Mouse (Mus musculus) brain, embryonic 14.5 days (tissue): Measurements from ENCODE around the gene Wipf1. TPM values are rescaled to one million over a fixed set of nuclear protein-coding genes. Genes with fewer than 3 reads are reported as not detected.
A peak's percentile ranks its signal among the peaks of the same experiment; 100 is the strongest.

Experiments
- DNase-seq: peaks from one replicate; pipeline ENCODE4 v3.0.0-alpha.2; 2011; ENCODE audit warnings: low read depth
- CTCF ChIP-seq: fragments of 200-500 bp; IDR thresholded peaks from 2 replicates; pipeline ENCODE4 v1.5.1; 2012; ENCODE audit warnings: inconsistent platforms, mild to moderate bottlenecking, moderate library complexity, borderline replicate concordance; ENCODE audit not compliant: insufficient read depth, insufficient read length; ENCODE audit errors: extremely low read depth
- POLR2A ChIP-seq: fragments of 200-500 bp; IDR thresholded peaks from 2 replicates; pipeline ENCODE4 v1.6.1; 2012; ENCODE audit warnings: mild to moderate bottlenecking, inconsistent platforms, borderline replicate concordance; ENCODE audit not compliant: poor library complexity, insufficient read depth, insufficient read length, severe bottlenecking; ENCODE audit errors: extremely low read depth
- polyA plus RNA-seq: library from polyadenylated mRNA; depleted of rRNA; stranded (reverse); fragments of >200 nt; gene quantifications from 2 replicates; pipeline ENCODE4 v1.2.3, GENCODE M21; 2012

Gene Wipf1
- polyA plus RNA-seq, 1 experiment = 3.8 TPM

DNA sequence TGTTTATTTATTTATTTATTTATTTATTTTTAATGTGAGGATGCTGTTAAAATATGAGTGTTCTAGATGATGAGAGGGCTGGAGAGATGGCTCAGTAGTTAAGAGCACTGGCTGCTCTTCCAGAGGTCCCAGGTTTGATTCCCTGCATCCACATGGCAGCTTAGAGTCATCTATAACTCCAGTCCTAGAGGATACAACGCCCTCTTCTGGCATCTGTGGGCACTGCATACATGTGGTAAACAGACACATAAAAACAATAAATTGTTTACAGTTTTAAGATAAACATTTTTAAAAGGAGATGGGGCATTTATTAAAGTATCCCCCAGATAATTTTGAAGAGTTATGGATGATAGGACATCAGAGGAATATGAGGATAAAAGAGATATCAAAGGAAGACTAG lies 10.2 kb upstream of the Wipf1 start:
- DNase-seq = no peak
- TF ChIP-seq CTCF (no peak), POLR2A (no peak)

GRCm38 (mm10) chr2:73539141-73539540 lies 9.6 kb upstream of the Wipf1 start:
- DNase-seq = no peak
- no peak for TF ChIP-seq CTCF
- TF ChIP-seq POLR2A = no peak

GRCm38 (mm10) chr2:73538590-73538989 lies 9.1 kb upstream of the Wipf1 start:
- no peak for DNase-seq
- TF ChIP-seq CTCF (no peak), POLR2A (no peak)

- TF ChIP-seq POLR2A = no peak
- no peak for TF ChIP-seq CTCF
Observed at GRCm38 (mm10) chr2:73536091-73536783, 6.7 kb upstream of the Wipf1 start.

GRCm38 (mm10) chr2:73534720-73535119 lies 5.2 kb upstream of the Wipf1 start:
- no peak for DNase-seq
- no peak for TF ChIP-seq CTCF
- no peak for TF ChIP-seq POLR2A

More at GRCm38 (mm10) chr2:73536091-73536783, 6.7 kb upstream of the Wipf1 start:
- no peak for DNase-seq

DNA sequence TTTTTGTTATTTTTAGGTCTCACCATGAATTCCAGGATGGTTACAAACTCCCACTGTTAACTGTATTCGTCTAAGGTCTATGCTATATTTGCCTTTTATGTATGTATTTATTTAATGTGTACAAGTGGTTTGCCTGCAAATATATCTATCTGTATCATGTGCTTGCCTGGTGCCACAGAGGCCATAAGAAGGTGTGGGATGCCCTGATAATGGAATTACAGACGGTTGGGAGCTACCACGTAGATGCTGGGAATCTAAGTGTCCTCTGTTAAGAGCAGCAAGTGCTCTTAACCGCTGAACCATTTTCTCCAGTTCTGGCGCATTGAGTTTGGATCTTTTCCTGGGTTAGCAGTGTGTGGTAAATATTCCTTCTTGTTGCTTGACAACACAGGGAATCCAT lies 953 bp upstream of the Wipf1 start:
- TF ChIP-seq POLR2A (no peak), CTCF (no peak)
- peak; percentile 57 for DNase-seq

DNA sequence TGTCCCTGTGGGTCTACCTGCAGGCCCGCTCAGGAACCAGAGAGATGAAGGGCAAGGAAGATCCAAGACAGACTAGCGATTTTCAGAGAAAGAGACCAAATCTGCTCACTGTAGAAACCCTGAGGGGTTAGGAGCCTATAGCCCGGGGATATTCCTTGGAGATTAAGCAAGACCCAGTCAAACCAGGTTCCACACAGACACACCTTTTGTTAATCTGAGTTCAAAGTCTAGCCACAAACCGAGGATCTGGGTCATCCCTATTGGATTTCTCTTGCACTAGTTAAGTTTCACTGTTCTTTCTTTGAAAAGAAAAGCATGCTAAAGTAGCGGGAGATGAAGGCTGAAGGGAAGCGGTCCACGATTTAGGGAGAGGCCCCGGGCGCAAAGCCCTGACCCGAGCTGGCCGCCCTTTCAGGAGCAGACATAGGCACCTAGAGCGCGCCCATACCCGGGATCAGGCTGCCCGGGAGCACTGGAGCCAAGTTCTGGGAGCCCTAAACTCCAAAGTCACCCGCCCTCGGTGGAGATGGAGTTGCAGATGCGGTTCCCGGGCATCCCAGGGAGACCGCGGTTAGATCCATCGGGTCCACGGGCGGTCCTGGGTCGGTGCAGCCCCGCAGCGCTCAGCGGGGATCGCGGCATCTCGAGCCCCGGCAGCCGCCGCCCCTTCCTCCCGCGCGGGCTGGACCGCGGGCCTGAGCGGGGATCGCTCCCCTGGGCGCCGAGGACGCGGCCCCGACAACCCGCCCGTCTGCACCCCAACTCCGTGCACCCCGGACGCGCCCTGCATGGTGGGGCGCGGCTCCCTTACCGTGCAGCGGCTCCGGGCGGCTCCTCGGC lies 798 bp downstream of the Wipf1 start:
- TF ChIP-seq CTCF (no peak), POLR2A (no peak)
- DNase-seq = peak; percentile 34

DNA sequence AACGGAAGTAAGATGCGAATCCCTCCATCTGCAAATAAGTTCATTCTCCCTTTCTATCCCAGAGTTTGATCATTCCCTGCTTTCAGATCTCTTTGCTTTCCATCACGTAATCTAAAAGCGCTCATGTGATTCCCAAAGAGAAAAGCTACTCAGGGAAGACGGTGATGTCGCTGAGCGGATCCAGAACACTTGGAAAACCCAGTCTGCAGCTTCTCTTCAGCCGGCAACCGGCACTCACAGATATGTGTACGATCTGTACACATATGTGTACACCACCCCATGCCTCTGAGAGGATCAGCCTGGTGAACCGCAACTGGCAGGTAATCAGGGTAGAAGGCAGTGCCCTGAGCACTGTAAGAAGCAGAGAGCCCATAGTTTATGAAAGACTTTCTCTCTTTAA lies 1.6 kb downstream of the Wipf1 start:
- DNase-seq = no peak
- TF ChIP-seq CTCF = no peak
- no peak for TF ChIP-seq POLR2A

GRCm38 (mm10) chr2:73526691-73527090 lies 2.8 kb downstream of the Wipf1 start:
- TF ChIP-seq CTCF = no peak
- no peak for TF ChIP-seq POLR2A
- no peak for DNase-seq

GRCm38 (mm10) chr2:73522891-73523290 lies 6.6 kb downstream of the Wipf1 start:
- TF ChIP-seq CTCF (no peak), POLR2A (no peak)
- no peak for DNase-seq

DNA sequence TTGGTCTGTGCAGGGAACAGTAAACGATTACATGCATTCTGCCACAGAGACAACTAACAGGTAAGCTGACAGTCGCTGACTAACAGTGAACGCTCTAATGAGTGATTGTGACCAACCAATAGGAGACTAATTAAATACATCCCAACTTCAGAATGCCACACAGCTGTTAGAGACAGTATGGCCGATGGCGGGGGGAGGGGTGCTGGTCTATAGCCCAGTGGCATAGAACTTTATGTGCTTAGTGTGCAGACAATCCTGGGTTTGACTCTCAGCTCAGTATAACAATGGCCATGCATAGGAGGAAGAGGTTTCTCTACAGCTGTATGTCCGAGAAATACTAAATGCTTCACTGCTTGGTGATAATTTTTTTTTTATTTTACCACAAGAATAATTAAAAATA lies 7.2 kb downstream of the Wipf1 start:
- TF ChIP-seq CTCF (no peak), POLR2A (no peak)
- DNase-seq = no peak

- TF ChIP-seq CTCF = no peak
- TF ChIP-seq POLR2A = no peak
- DNase-seq = no peak
Observed at GRCm38 (mm10) chr2:73521737-73522136, 7.8 kb downstream of the Wipf1 start.

- DNase-seq = no peak
- TF ChIP-seq POLR2A (no peak), CTCF (no peak)
Observed at GRCm38 (mm10) chr2:73518966-73519365, 10.6 kb downstream of the Wipf1 start.
